In the genomic region with DNA sequence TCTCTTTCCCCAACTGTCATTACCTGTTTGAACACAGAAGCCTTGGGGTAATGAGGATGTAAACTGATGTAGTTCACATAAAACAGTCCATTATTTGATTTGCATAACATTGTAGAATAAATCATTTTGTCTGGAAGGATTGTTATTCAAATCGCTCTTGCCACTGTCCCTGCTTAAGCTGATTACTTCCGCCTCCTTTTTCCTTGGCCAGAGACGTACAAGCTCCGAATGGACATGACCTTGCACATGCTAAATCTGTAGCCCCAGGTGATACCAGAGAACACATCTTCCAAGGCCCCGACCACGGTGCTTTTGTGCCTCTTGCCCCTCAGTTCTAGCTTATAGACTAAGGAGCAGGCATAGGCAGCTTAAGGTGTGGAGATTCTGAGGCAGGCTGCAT, we compare ENCODE assay signal across 24 mouse cellular contexts.
DNase-seq lines count a peak whose midpoint lies in the region; ATAC-seq lines count a peak whose summit lies in the region.
"Had no signal": no experiment of that assay in that cellular context is flagged by ENCODE, and none has a peak within 500 bp of the region (broad histone marks: within the 10 kb centered on the region; RNA-seq: fewer than 3 reads in every experiment).

No protein-coding gene starts in this region.

- no peak overlapping the region for H3K4me3 ChIP-seq in heart, embryonic 11.5 days (ENCODE audit: low read depth, low read length)
- H3K4me3 ChIP-seq: embryonic facial prominence, embryonic 13.5 days; embryonic facial prominence, embryonic 15.5 days; forebrain, embryonic 13.5 days; forebrain, embryonic 15.5 days had no signal

- 82% methylated on average over 6 of the region's 6 CpGs for WGBS in heart, embryonic 11.5 days (ENCODE audit: insufficient replicate concordance)

- no peaks in the 10 kb centered on the region for H3K4me1 ChIP-seq in heart, embryonic 11.5 days (ENCODE audit: control insufficient read depth, insufficient read depth, low read length)
- H3K4me1 ChIP-seq: embryonic facial prominence, embryonic 13.5 days; embryonic facial prominence, embryonic 15.5 days; forebrain, embryonic 15.5 days had no signal

- no peak overlapping the region for H3K9ac ChIP-seq in heart, embryonic 11.5 days (ENCODE audit: low read depth, low read length)
- H3K9ac ChIP-seq: embryonic facial prominence, embryonic 13.5 days; embryonic facial prominence, embryonic 15.5 days; forebrain, embryonic 13.5 days; forebrain, embryonic 15.5 days; forebrain, postnatal 0 days had no signal

- H3K4me2 ChIP-seq in heart, embryonic 11.5 days: no peak overlapping the region
- H3K4me2 ChIP-seq: embryonic facial prominence, embryonic 13.5 days; embryonic facial prominence, embryonic 15.5 days; forebrain, embryonic 13.5 days; forebrain, embryonic 15.5 days had no signal

- no peaks in the 10 kb centered on the region for H3K36me3 ChIP-seq in heart, embryonic 11.5 days (ENCODE audit: control insufficient read depth, insufficient read depth, low read length)
- H3K36me3 ChIP-seq: embryonic facial prominence, embryonic 13.5 days; embryonic facial prominence, embryonic 15.5 days; forebrain, embryonic 15.5 days had no signal

- no peak for ATAC-seq in heart, embryonic 11.5 days (replicated peaks; ENCODE audit: insufficient number of reproducible peaks, low FRiP score, low TSS enrichment)
- no peak for ATAC-seq in erythroblast, adult 5-6 weeks (replicated peaks; ENCODE audit: low FRiP score, poor library complexity, severe bottlenecking)
- ATAC-seq: CD4-positive, CD25-positive, alpha-beta regulatory T cell, adult 4 months; forebrain, embryonic 13.5 days; forebrain, embryonic 15.5 days; forebrain, postnatal 0 days had no signal

- H3K27me3 ChIP-seq in heart, embryonic 11.5 days (ENCODE audit: control insufficient read depth, insufficient read depth, low read length): no peaks in the 10 kb centered on the region
- H3K27me3 ChIP-seq: CH12.LX; embryonic facial prominence, embryonic 13.5 days; embryonic facial prominence, embryonic 15.5 days; forebrain, embryonic 13.5 days; forebrain, embryonic 15.5 days had no signal

- DNase-seq in heart, adult 11 months: peak; percentile 22
- DNase-seq in ES-CJ7 (ENCODE audit: low read depth, low spot score) (peak; percentile 36), ZHBTc4 (ENCODE audit: low read depth, low spot score) (peak; percentile 58)
- no peak for DNase-seq in gastrocnemius, adult 18-20 months (ENCODE audit: low spot score)
- DNase-seq: adrenal gland, adult 8-10 months; adrenal gland, postnatal 14 days; adrenal gland, postnatal 36 days; B cell, adult 2 months; cerebellum, adult 11 months; cerebellum, adult 18-20 months; cerebellum, adult 8-10 months; cerebellum, adult 9-11 months; cerebellum, postnatal 14 days; cerebellum, postnatal 36 days; embryo, embryonic 11 days; forebrain, postnatal 0 days had no signal

- no peaks in the 10 kb centered on the region for H3K9me3 ChIP-seq in heart, embryonic 11.5 days (replicated peaks; ENCODE audit: control insufficient read depth, low read length)
- H3K9me3 ChIP-seq: embryonic facial prominence, embryonic 13.5 days; embryonic facial prominence, embryonic 15.5 days; forebrain, embryonic 13.5 days; forebrain, embryonic 15.5 days had no signal

- H3K27ac ChIP-seq in heart, embryonic 11.5 days (ENCODE audit: low read depth, low read length): no peak overlapping the region
- H3K27ac ChIP-seq: embryonic facial prominence, embryonic 13.5 days; embryonic facial prominence, embryonic 15.5 days; forebrain, embryonic 13.5 days; forebrain, embryonic 15.5 days had no signal
